26 mouse cellular contexts compared by ENCODE assay signal in the genomic region with DNA sequence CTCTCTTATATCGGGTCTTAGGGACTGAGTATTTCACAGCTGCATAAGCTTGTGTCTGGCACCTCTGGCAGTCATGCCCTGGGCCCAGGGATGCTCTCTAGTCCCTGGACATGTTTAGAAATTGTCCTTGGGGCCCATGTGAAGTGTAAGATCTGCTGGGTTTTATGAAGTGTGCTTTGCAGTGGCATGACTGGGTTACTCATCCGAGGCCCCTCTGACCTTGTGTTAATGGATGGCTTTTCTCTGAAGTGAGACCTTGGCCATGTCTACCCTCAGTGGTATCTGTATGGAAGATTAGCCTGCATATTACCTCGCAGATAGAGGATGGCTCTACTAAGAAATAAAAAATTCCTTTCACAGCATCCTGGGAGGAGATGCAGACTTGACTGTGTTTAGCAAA.
DNase-seq lines count a peak whose midpoint lies in the region; ATAC-seq lines count a peak whose summit lies in the region.
"Had no signal": no experiment of that assay in that cellular context is flagged by ENCODE, and none has a peak within 500 bp of the region (broad histone marks: within the 10 kb centered on the region; RNA-seq: fewer than 3 reads in every experiment).

No protein-coding gene starts in this region.

- no peak overlapping the region for H3K4me2 ChIP-seq in forebrain, embryonic 16.5 days (ENCODE audit: low read length)
- H3K4me2 ChIP-seq: embryonic facial prominence, embryonic 13.5 days; embryonic facial prominence, embryonic 15.5 days; forebrain, embryonic 12.5 days had no signal

- 0 out of 2 replicates have a peak, but pooled peaks cover 2% of the 10 kb centered on the region for H3K27me3 ChIP-seq in forebrain, embryonic 16.5 days (replicated peaks; ENCODE audit: control insufficient read depth, insufficient read depth, low read length)
- H3K27me3 ChIP-seq: embryonic facial prominence, embryonic 13.5 days; embryonic facial prominence, embryonic 15.5 days; Patski had no signal

- WGBS in forebrain, embryonic 16.5 days = 85% methylated on average over 3 of the region's 3 CpGs

- H3K9me3 ChIP-seq in forebrain, embryonic 16.5 days (ENCODE audit: control insufficient read depth, low read length) = no peaks in the 10 kb centered on the region
- H3K9me3 ChIP-seq: embryonic facial prominence, embryonic 13.5 days; embryonic facial prominence, embryonic 15.5 days; forebrain, embryonic 10.5 days; forebrain, embryonic 12.5 days had no signal

- no peak for ATAC-seq in granulocyte monocyte progenitor cell, adult 5-6 weeks (replicated peaks; ENCODE audit: poor library complexity, severe bottlenecking)
- ATAC-seq in forebrain, embryonic 16.5 days = no peak
- ATAC-seq: activated CD4-positive, CD25-positive, alpha-beta regulatory T cell, adult 4 months; CD4-positive, CD25-positive, alpha-beta regulatory T cell, adult 4 months; forebrain, embryonic 14.5 days; forebrain, postnatal 0 days; Patski had no signal

- peaks cover 3% of the 10 kb centered on the region; the same call in 1 of the 2 replicates for H3K4me1 ChIP-seq in forebrain, embryonic 16.5 days (replicated peaks; ENCODE audit: control insufficient read depth, insufficient read depth, low read length)
- H3K4me1 ChIP-seq: embryonic facial prominence, embryonic 13.5 days; embryonic facial prominence, embryonic 15.5 days; forebrain, embryonic 10.5 days had no signal

- no peak overlapping the region for H3K9ac ChIP-seq in forebrain, embryonic 16.5 days (replicated peaks; ENCODE audit: low read depth, low read length)
- H3K9ac ChIP-seq: embryonic facial prominence, embryonic 13.5 days; embryonic facial prominence, embryonic 15.5 days; forebrain, embryonic 12.5 days; forebrain, postnatal 0 days had no signal

- no peaks in the 10 kb centered on the region for H3K36me3 ChIP-seq in forebrain, embryonic 16.5 days (ENCODE audit: control insufficient read depth, insufficient read depth)
- H3K36me3 ChIP-seq: embryonic facial prominence, embryonic 13.5 days; embryonic facial prominence, embryonic 15.5 days; forebrain, embryonic 10.5 days; forebrain, embryonic 12.5 days; G1E had no signal

- H3K4me3 ChIP-seq in forebrain, embryonic 16.5 days (replicated peaks; ENCODE audit: low read length) = no peak overlapping the region
- H3K4me3 ChIP-seq: embryonic facial prominence, embryonic 13.5 days; embryonic facial prominence, embryonic 15.5 days; erythroblast, embryonic 14.5 days; forebrain, embryonic 10.5 days; forebrain, embryonic 12.5 days had no signal

- peak; percentile 74 to 83 for DNase-seq in adrenal gland, adult (ENCODE audit: inconsistent age in 2 of 2, low spot score in 1 of 2)
- peak; percentile 63 for DNase-seq in adrenal gland, adult 8-10 months
- peak; percentile 44 for DNase-seq in adrenal gland, postnatal 14 days
- DNase-seq in adrenal gland, postnatal 36 days = peak; percentile 47 to 57
- no peak for DNase-seq in testis, postnatal 10 days (ENCODE audit: low spot score)
- DNase-seq: B cell, adult 2 months; cerebellum, adult 11 months; cerebellum, adult 18-20 months; cerebellum, adult 8-10 months; cerebellum, adult 9-11 months; cerebellum, postnatal 14 days; cerebellum, postnatal 36 days; embryo, embryonic 11 days; forebrain, postnatal 0 days had no signal

- no peak overlapping the region for H3K27ac ChIP-seq in forebrain, embryonic 16.5 days (ENCODE audit: low read length)
- H3K27ac ChIP-seq: embryonic facial prominence, embryonic 13.5 days; embryonic facial prominence, embryonic 15.5 days; forebrain, embryonic 10.5 days; forebrain, embryonic 12.5 days had no signal
